Mouse (Mus musculus): ENCODE measurements at regions not wholly inside any gene's neighbourhood (a gene's known extent, or its start where the extent isn't known, plus 50 kb on each side); places are given as distances from the start of the nearest gene placed in this dataset.

- ATAC-seq (ENCODE audit: low FRiP score), result no peak
- H3K36me3 ChIP-seq (replicated peaks; ENCODE audit: control insufficient read depth, insufficient read depth), result no peaks in the 10 kb centered on the region
- H3K27ac ChIP-seq, result no peak overlapping the region
- H3K27me3 ChIP-seq (ENCODE audit: control insufficient read depth, insufficient read depth, low read length), result no peaks in the 10 kb centered on the region
- 0 out of 2 replicates have a peak, but pooled peaks cover 4% of the 10 kb centered on the region for H3K9me3 ChIP-seq (ENCODE audit: control insufficient read depth, low read length)
- DNase-seq (ENCODE audit: low spot score), result no peak
- WGBS, result 74% methylated on average over 1 of the region's 1 CpGs
- no peak overlapping the region for H3K4me3 ChIP-seq (replicated peaks; ENCODE audit: low read length)
- no peaks in the 10 kb centered on the region for H3K4me1 ChIP-seq (replicated peaks; ENCODE audit: control insufficient read depth, insufficient read depth, low read length)
- H3K9ac ChIP-seq, result no peak overlapping the region
- H3K4me2 ChIP-seq (replicated peaks), result no peak overlapping the region
Observed at GRCm38 (mm10) chr2:46506951-46507350, 1389.8 kb upstream of the Zeb2 start.

DNA sequence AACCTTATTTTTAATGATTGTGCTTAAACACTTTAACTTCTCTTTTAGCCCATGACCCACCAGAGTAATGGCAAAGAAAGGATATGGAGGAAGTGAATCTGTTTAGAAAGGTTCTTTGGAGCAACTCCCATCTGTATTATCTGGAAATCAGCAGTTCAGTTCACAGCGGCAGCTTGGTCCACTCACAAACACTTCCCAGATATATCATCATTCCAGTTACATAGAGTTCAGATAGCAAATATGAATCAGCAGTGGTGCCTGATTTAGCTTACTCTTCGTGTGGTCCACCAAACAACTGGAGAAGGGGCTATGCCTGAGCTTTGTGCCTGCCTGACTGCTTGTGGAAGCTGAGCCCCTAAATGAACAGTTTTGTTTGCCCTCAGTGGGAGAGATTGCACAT is 1385.9 kb upstream of the Zeb2 start:
- H3K36me3 ChIP-seq (replicated peaks; ENCODE audit: control insufficient read depth, insufficient read depth), result no peaks in the 10 kb centered on the region
- 0 out of 2 replicates have a peak, but pooled peaks cover 4% of the 10 kb centered on the region for H3K9me3 ChIP-seq (ENCODE audit: control insufficient read depth, low read length)
- DNase-seq (ENCODE audit: low spot score) (no peak), ATAC-seq (ENCODE audit: low FRiP score) (no peak)
- no peak overlapping the region for H3K4me2 ChIP-seq (replicated peaks)
- H3K27me3 ChIP-seq (ENCODE audit: control insufficient read depth, insufficient read depth, low read length), result no peaks in the 10 kb centered on the region
- no peak overlapping the region for H3K4me3 ChIP-seq (replicated peaks; ENCODE audit: low read length)
- WGBS, result 83% methylated on average over 2 of the region's 2 CpGs
- no peak overlapping the region for H3K27ac ChIP-seq
- H3K9ac ChIP-seq, result no peak overlapping the region
- H3K4me1 ChIP-seq (replicated peaks; ENCODE audit: control insufficient read depth, insufficient read depth, low read length), result no peaks in the 10 kb centered on the region

DNA sequence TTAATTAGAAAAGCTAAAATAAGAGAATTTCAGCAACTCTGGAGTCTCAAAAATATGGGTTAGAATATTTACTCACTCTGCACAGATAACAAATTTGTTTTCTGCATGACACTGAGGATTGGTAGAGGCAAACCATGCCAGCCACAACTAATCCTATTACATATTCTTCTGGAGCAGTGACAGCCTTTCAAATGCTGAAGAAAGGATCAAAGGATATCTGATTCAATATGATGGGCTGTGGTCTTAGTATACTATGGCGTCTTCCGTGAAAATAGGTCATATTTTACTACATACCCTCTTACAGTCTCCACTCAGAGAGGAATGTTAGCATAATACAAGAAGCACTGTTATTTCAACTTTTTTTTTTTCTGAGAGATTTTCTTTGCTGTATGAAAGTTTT is 1375.1 kb upstream of the Zeb2 start:
- Histone ChIP-seq H3K27ac (no peak overlapping the region), H3K36me3 (replicated peaks; ENCODE audit: control insufficient read depth, insufficient read depth) (no peaks in the 10 kb centered on the region), H3K9me3 (ENCODE audit: control insufficient read depth, low read length) (peaks cover 8% of the 10 kb centered on the region; the same call in 1 of the 2 replicates), H3K27me3 (ENCODE audit: control insufficient read depth, insufficient read depth, low read length) (no peaks in the 10 kb centered on the region), H3K4me1 (replicated peaks; ENCODE audit: control insufficient read depth, insufficient read depth, low read length) (no peaks in the 10 kb centered on the region), H3K9ac (no peak overlapping the region), H3K4me2 (replicated peaks) (no peak overlapping the region), H3K4me3 (replicated peaks; ENCODE audit: low read length) (no peak overlapping the region)
- 58% methylated on average over 2 of the region's 2 CpGs for WGBS
- no peak for ATAC-seq (ENCODE audit: low FRiP score)
- DNase-seq (ENCODE audit: low spot score), result no peak

- DNase-seq (ENCODE audit: low spot score) (no peak), ATAC-seq (ENCODE audit: low FRiP score) (no peak)
- H3K9me3 ChIP-seq (ENCODE audit: control insufficient read depth, low read length), result peaks cover 8% of the 10 kb centered on the region; the same call in 1 of the 2 replicates
- H3K36me3 ChIP-seq (replicated peaks; ENCODE audit: control insufficient read depth, insufficient read depth), result no peaks in the 10 kb centered on the region
- H3K9ac ChIP-seq, result no peak overlapping the region
- WGBS, result 93% methylated on average over 2 of the region's 2 CpGs
- no peak overlapping the region for H3K4me2 ChIP-seq (replicated peaks)
- H3K4me3 ChIP-seq (replicated peaks; ENCODE audit: low read length), result no peak overlapping the region
- H3K27me3 ChIP-seq (ENCODE audit: control insufficient read depth, insufficient read depth, low read length), result no peaks in the 10 kb centered on the region
- H3K27ac ChIP-seq, result no peak overlapping the region
- no peaks in the 10 kb centered on the region for H3K4me1 ChIP-seq (replicated peaks; ENCODE audit: control insufficient read depth, insufficient read depth, low read length)
Observed at GRCm38 (mm10) chr2:46491081-46491480, 1373.9 kb upstream of the Zeb2 start.

- DNase-seq (ENCODE audit: low spot score) (no peak), ATAC-seq (ENCODE audit: low FRiP score) (no peak)
- Histone ChIP-seq H3K4me3 (replicated peaks; ENCODE audit: low read length) (no peak overlapping the region), H3K4me2 (replicated peaks) (no peak overlapping the region), H3K27me3 (ENCODE audit: control insufficient read depth, insufficient read depth, low read length) (no peaks in the 10 kb centered on the region), H3K4me1 (replicated peaks; ENCODE audit: control insufficient read depth, insufficient read depth, low read length) (no peaks in the 10 kb centered on the region), H3K36me3 (replicated peaks; ENCODE audit: control insufficient read depth, insufficient read depth) (no peaks in the 10 kb centered on the region), H3K9me3 (ENCODE audit: control insufficient read depth, low read length) (no peaks in the 10 kb centered on the region), H3K9ac (no peak overlapping the region), H3K27ac (no peak overlapping the region)
- WGBS, result 70% methylated on average over 5 of the region's 5 CpGs
Observed at GRCm38 (mm10) chr2:46468936-46469629, 1351.9 kb upstream of the Zeb2 start.

DNA sequence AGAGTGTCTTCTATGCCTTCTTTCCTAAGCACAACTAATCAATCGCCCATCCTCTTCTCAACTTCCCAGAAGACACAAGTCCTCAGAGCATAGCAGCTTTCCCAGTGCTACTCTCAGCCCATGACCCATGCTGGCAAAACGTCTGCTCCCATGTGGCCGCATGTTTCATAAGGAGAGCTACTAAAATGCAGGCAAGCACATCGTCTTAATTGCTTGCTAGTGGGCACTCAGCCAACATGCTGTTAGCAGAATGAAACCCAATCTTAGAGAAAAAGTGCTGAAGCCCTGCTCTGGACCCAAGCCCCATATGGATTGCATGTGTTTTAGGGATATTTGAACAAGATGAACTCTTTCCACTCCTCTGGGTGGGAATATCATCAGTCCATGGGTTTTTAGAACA is 1348.2 kb upstream of the Zeb2 start:
- Histone ChIP-seq H3K4me2 (replicated peaks) (no peak overlapping the region), H3K9me3 (ENCODE audit: control insufficient read depth, low read length) (no peaks in the 10 kb centered on the region), H3K4me3 (replicated peaks; ENCODE audit: low read length) (no peak overlapping the region), H3K36me3 (replicated peaks; ENCODE audit: control insufficient read depth, insufficient read depth) (no peaks in the 10 kb centered on the region), H3K27ac (no peak overlapping the region), H3K27me3 (ENCODE audit: control insufficient read depth, insufficient read depth, low read length) (no peaks in the 10 kb centered on the region), H3K4me1 (replicated peaks; ENCODE audit: control insufficient read depth, insufficient read depth, low read length) (no peaks in the 10 kb centered on the region), H3K9ac (no peak overlapping the region)
- ATAC-seq (ENCODE audit: low FRiP score) (peak; percentile 27; the same call in 1 of the 2 replicates), DNase-seq (ENCODE audit: low spot score) (peak; percentile 46)
- 33% methylated on average over 4 of the region's 4 CpGs for whole genome bisulfite sequencing

GRCm38 (mm10) chr2:46464913-46465312 is 1347.7 kb upstream of the Zeb2 start:
- no peak for ATAC-seq (ENCODE audit: low FRiP score)
- WGBS, result 84% methylated on average over 1 of the region's 1 CpGs

DNA sequence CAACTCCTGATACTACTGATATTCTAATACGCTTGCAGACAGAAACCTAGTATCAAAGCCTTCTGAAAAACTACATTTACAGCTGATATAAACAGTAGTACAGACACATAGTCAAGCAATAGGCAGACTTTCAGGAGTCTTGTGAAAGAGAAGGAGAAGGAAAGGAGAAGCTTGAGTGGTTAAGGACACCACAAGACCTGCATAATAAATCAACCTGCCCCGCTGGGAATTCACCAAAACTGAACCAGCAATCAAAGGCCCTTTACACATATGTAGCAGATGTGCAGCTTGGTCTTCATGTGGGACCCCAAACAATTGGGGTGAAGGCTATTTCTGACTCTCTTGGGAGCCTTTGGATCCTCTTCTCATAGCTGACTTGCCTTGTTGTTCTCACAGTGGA is 1345.5 kb upstream of the Zeb2 start:
- Histone ChIP-seq H3K4me1 (replicated peaks; ENCODE audit: control insufficient read depth, insufficient read depth, low read length) (no peaks in the 10 kb centered on the region), H3K27ac (no peak overlapping the region), H3K9ac (no peak overlapping the region), H3K9me3 (ENCODE audit: control insufficient read depth, low read length) (no peaks in the 10 kb centered on the region), H3K4me2 (replicated peaks) (no peak overlapping the region), H3K36me3 (replicated peaks; ENCODE audit: control insufficient read depth, insufficient read depth) (no peaks in the 10 kb centered on the region), H3K27me3 (ENCODE audit: control insufficient read depth, insufficient read depth, low read length) (no peaks in the 10 kb centered on the region), H3K4me3 (replicated peaks; ENCODE audit: low read length) (no peak overlapping the region)
- DNase-seq (ENCODE audit: low spot score) (no peak), ATAC-seq (ENCODE audit: low FRiP score) (no peak)
- WGBS, result 86% methylated on average over 2 of the region's 2 CpGs

More at GRCm38 (mm10) chr2:46464913-46465312, 1347.7 kb upstream of the Zeb2 start:
- no peaks in the 10 kb centered on the region for H3K36me3 ChIP-seq (replicated peaks; ENCODE audit: control insufficient read depth, insufficient read depth)
- no peak overlapping the region for H3K4me3 ChIP-seq (replicated peaks; ENCODE audit: low read length)
- no peaks in the 10 kb centered on the region for H3K27me3 ChIP-seq (ENCODE audit: control insufficient read depth, insufficient read depth, low read length)
- no peak overlapping the region for H3K9ac ChIP-seq
- no peak for DNase-seq (ENCODE audit: low spot score)
- no peak overlapping the region for H3K27ac ChIP-seq
- no peaks in the 10 kb centered on the region for H3K4me1 ChIP-seq (replicated peaks; ENCODE audit: control insufficient read depth, insufficient read depth, low read length)
- H3K4me2 ChIP-seq (replicated peaks), result no peak overlapping the region
- H3K9me3 ChIP-seq (ENCODE audit: control insufficient read depth, low read length), result no peaks in the 10 kb centered on the region

- 80% methylated on average over 6 of the region's 6 CpGs for WGBS
- Histone ChIP-seq H3K9me3 (ENCODE audit: control insufficient read depth, low read length) (no peaks in the 10 kb centered on the region), H3K27me3 (ENCODE audit: control insufficient read depth, insufficient read depth, low read length) (no peaks in the 10 kb centered on the region), H3K9ac (no peak overlapping the region), H3K4me3 (replicated peaks; ENCODE audit: low read length) (no peak overlapping the region), H3K36me3 (replicated peaks; ENCODE audit: control insufficient read depth, insufficient read depth) (no peaks in the 10 kb centered on the region), H3K27ac (no peak overlapping the region), H3K4me2 (replicated peaks) (no peak overlapping the region), H3K4me1 (replicated peaks; ENCODE audit: control insufficient read depth, insufficient read depth, low read length) (no peaks in the 10 kb centered on the region)
- DNase-seq (ENCODE audit: low spot score), result no peak
- no peak for ATAC-seq (ENCODE audit: low FRiP score)
Observed at GRCm38 (mm10) chr2:46450698-46451097, 1333.5 kb upstream of the Zeb2 start.

- Histone ChIP-seq H3K4me3 (replicated peaks; ENCODE audit: low read length) (no peak overlapping the region), H3K4me2 (replicated peaks) (no peak overlapping the region), H3K27me3 (ENCODE audit: control insufficient read depth, insufficient read depth, low read length) (no peaks in the 10 kb centered on the region), H3K27ac (no peak overlapping the region), H3K9me3 (ENCODE audit: control insufficient read depth, low read length) (no peaks in the 10 kb centered on the region), H3K36me3 (replicated peaks; ENCODE audit: control insufficient read depth, insufficient read depth) (no peaks in the 10 kb centered on the region), H3K4me1 (replicated peaks; ENCODE audit: control insufficient read depth, insufficient read depth, low read length) (peaks cover 3% of the 10 kb centered on the region; the same call in 1 of the 2 replicates), H3K9ac (no peak overlapping the region)
- DNase-seq (ENCODE audit: low spot score) (no peak), ATAC-seq (ENCODE audit: low FRiP score) (no peak)
- WGBS, result 59% methylated on average over 3 of the region's 3 CpGs
Observed at GRCm38 (mm10) chr2:46445306-46445705, 1328.1 kb upstream of the Zeb2 start.
